Mouse (Mus musculus) hindbrain, postnatal 0 days (tissue): ENCODE measurements around the gene Camkmt. TPM values are rescaled to one million over a fixed set of nuclear protein-coding genes. Genes with fewer than 3 reads are reported as not detected.

ENCODE experiments used
- ATAC-seq: fragments of 200-750 bp; cut with Nextera tagmentation; 2 replicates; pipeline ENCODE4 v1.8.0; 2017; ENCODE audit warnings: mild to moderate bottlenecking, moderate TSS enrichment, moderate library complexity
- DNase-seq: peaks from one replicate; pipeline ENCODE4 v3.0.0-alpha.2; 2015; ENCODE audit warnings: low spot score
- H3K27ac ChIP-seq: fragments of 300-500 bp; sonication (generic); 2 replicates; pipeline ENCODE4 v1.5.1; 2014; ENCODE audit warnings: mild to moderate bottlenecking
- H3K27me3 ChIP-seq: fragments of 300-500 bp; sonication (generic); 2 replicates; pipeline ENCODE4 v1.6.1; 2014; ENCODE audit warnings: low read length, mixed read lengths; ENCODE audit not compliant: insufficient read depth
- H3K36me3 ChIP-seq: fragments of 300-500 bp; sonication (generic); 2 replicates; pipeline ENCODE4 v1.6.1; 2014; ENCODE audit warnings: low read length, mixed read lengths; ENCODE audit not compliant: insufficient read depth
- H3K4me1 ChIP-seq: fragments of 300-500 bp; sonication (generic); 2 replicates; pipeline ENCODE4 v1.6.1; 2014; ENCODE audit warnings: antibody characterized with exemption, low read length, mixed read lengths; ENCODE audit not compliant: insufficient read depth
- H3K4me2 ChIP-seq: fragments of 300-500 bp; sonication (generic); 2 replicates; pipeline ENCODE4 v1.6.1; 2014; ENCODE audit warnings: low read depth, mild to moderate bottlenecking, low read length, moderate library complexity, mixed read lengths
- H3K4me3 ChIP-seq: fragments of 300-500 bp; sonication (generic); 2 replicates; pipeline ENCODE4 v1.5.1; 2014; ENCODE audit warnings: low read length
- H3K9ac ChIP-seq: fragments of 300-500 bp; sonication (generic); replicated peaks from 2 replicates; pipeline ENCODE4 v1.6.1; 2014; ENCODE audit warnings: mild to moderate bottlenecking, low read length, moderate library complexity, mixed read lengths
- H3K9me3 ChIP-seq: fragments of 300-500 bp; sonication (generic); 2 replicates; pipeline ENCODE4 v1.6.1; 2016; ENCODE audit warnings: low read length, mixed read lengths
- CTCF ChIP-seq: IDR thresholded peaks from 2 replicates; pipeline ENCODE4 v1.5.1; 2016; ENCODE audit warnings: antibody characterized with exemption, control low read depth, low read depth
- WGBS: fragments of 180-500 bp; shearing (Covaris S2); extraction: QIAGEN DNeasy Blood & Tissue Kit; methylation state at CpG from one replicate; pipeline ENCODE4 v1.1.7; 2014; 5-methylcytosine and 5-hydroxymethylcytosine counted together
- polyA plus RNA-seq: library from polyadenylated mRNA; unstranded; fragments of >200 nt; fragmentation: Nextera tagmentation; extraction: Ambion mirVana; gene quantifications from 2 replicates; pipeline ENCODE4 v1.2.1, GENCODE M21; 2015
- total RNA-seq: library from RNA; depleted of rRNA; stranded (reverse); fragments of >200 nt; gene quantifications from 2 replicates; pipeline ENCODE4 v1.2.3, GENCODE M21; 2014

Camkmt gene
- total and polyA plus RNA-seq, 2 experiments from 2014 or later, result 8.4 to 15.9 TPM

- DNase-seq, result no peak
- peaks cover 86% of the 10 kb centered on the region for H3K27me3 ChIP-seq
- H3K4me1 ChIP-seq, result no peaks in the 10 kb centered on the region
- no peaks in the 10 kb centered on the region for H3K9me3 ChIP-seq
- H3K36me3 ChIP-seq, result no peaks in the 10 kb centered on the region
- 31% methylated on average over 5 of the region's 5 CpGs for WGBS
- no peak overlapping the region for H3K4me3 ChIP-seq
- no peak for TF ChIP-seq CTCF
- no peak overlapping the region for H3K4me2 ChIP-seq
- H3K9ac ChIP-seq, result no peak overlapping the region
- no peak for ATAC-seq
- no peak overlapping the region for H3K27ac ChIP-seq
Measured at GRCm38 (mm10) chr17:85484526-85484925, 394.2 kb downstream of the Camkmt start.

- H3K4me3 ChIP-seq, result no peak overlapping the region
- H3K36me3 ChIP-seq, result no peaks in the 10 kb centered on the region
- H3K27ac ChIP-seq, result no peak overlapping the region
- DNase-seq, result no peak
- peaks cover 88% of the 10 kb centered on the region for H3K27me3 ChIP-seq
- H3K9ac ChIP-seq, result no peak overlapping the region
- H3K4me2 ChIP-seq, result no peak overlapping the region
- H3K4me1 ChIP-seq, result no peaks in the 10 kb centered on the region
- TF ChIP-seq CTCF, result no peak
- under 1% methylated on average over 29 of the region's 30 CpGs for WGBS
- no peak for ATAC-seq
- H3K9me3 ChIP-seq, result no peaks in the 10 kb centered on the region
Measured at GRCm38 (mm10) chr17:85485065-85485945, 395.0 kb downstream of the Camkmt start.

DNA sequence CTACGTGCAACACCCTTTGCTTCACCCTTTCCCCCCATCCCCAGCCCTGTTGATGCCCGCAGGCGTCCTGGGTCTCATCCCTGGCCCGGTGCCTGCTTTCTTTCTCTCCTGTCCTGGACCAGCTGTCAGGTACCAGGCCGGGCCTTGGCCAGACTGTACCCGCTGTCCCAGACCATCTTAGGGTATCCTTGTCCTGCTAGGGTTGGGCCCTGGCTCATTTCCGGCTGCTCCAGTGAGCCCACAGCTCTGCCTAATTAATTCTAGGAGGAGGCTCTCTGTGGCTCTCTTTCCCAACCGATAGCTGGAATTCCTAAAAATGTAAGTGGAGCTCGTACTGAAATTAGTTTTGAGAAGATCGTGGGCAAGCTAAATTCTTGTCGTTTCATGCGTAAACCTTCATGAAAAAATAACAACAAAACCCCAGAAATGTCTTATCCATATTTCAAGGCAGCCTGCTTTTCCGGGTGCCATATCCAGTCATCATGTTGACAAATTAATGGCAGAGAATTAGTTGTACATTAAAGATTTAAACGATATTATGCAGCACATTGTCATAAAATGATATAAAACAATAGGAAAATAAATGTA, 395.7 kb downstream of the Camkmt start:
- no peaks in the 10 kb centered on the region for H3K4me1 ChIP-seq
- no peak for TF ChIP-seq CTCF
- no peak overlapping the region for H3K27ac ChIP-seq
- DNase-seq, result no peak
- ATAC-seq, result no peak
- H3K4me3 ChIP-seq, result 0 out of 2 replicates have a peak overlapping the region, but pooled peaks have one; percentile 3
- peaks cover 87% of the 10 kb centered on the region for H3K27me3 ChIP-seq
- no peaks in the 10 kb centered on the region for H3K9me3 ChIP-seq
- no peaks in the 10 kb centered on the region for H3K36me3 ChIP-seq
- 2% methylated on average over 14 of the region's 14 CpGs for WGBS
- no peak overlapping the region for H3K9ac ChIP-seq
- H3K4me2 ChIP-seq, result no peak overlapping the region

- 2% methylated on average over 52 of the region's 52 CpGs for WGBS
- Histone ChIP-seq H3K27ac (no peak overlapping the region), H3K4me3 (0 out of 2 replicates have a peak overlapping the region, but pooled peaks have one; percentile 3)
Measured at GRCm38 (mm10) chr17:85486585-85487480, 396.5 kb downstream of the Camkmt start.

GRCm38 (mm10) chr17:85487531-85487930, 397.2 kb downstream of the Camkmt start:
- 21% methylated on average over 3 of the region's 3 CpGs for WGBS
- H3K9ac ChIP-seq, result no peak overlapping the region
- peaks cover 81% of the 10 kb centered on the region for H3K27me3 ChIP-seq
- ATAC-seq (no peak), DNase-seq (no peak)
- no peak overlapping the region for H3K4me2 ChIP-seq
- no peaks in the 10 kb centered on the region for H3K36me3 ChIP-seq
- no peak overlapping the region for H3K4me3 ChIP-seq
- H3K27ac ChIP-seq, result no peak overlapping the region
- no peak for TF ChIP-seq CTCF
- H3K9me3 ChIP-seq, result no peaks in the 10 kb centered on the region
- no peaks in the 10 kb centered on the region for H3K4me1 ChIP-seq

More at GRCm38 (mm10) chr17:85486585-85487480, 396.5 kb downstream of the Camkmt start:
- Histone ChIP-seq H3K9me3 (no peaks in the 10 kb centered on the region), H3K4me2 (no peak overlapping the region), H3K4me1 (no peaks in the 10 kb centered on the region), H3K27me3 (peaks cover 86% of the 10 kb centered on the region), H3K9ac (no peak overlapping the region), H3K36me3 (no peaks in the 10 kb centered on the region)
- DNase-seq (no peak), ATAC-seq (no peak)
- no peak for TF ChIP-seq CTCF
